Mouse (Mus musculus) midbrain, embryonic 12.5 days (tissue): ENCODE data around the gene Sfmbt1. TPM values are rescaled to one million over a fixed set of nuclear protein-coding genes. Genes with fewer than 3 reads are reported as not detected.

Experiments used
- ATAC-seq: fragments of 200-750 bp; cut with Nextera tagmentation; 2 replicates; pipeline ENCODE4 v1.8.0; 2017; ENCODE audit warnings: low read depth, moderate TSS enrichment, moderate library complexity; ENCODE audit not compliant: low FRiP score
- H3K27ac ChIP-seq: fragments of 300-500 bp; sonication (generic); replicated peaks from 2 replicates; pipeline ENCODE4 v1.5.1; 2016; ENCODE audit warnings: mild to moderate bottlenecking
- H3K27me3 ChIP-seq: fragments of 300-500 bp; sonication (generic); 2 replicates; pipeline ENCODE4 v1.6.1; 2016; ENCODE audit warnings: mild to moderate bottlenecking
- H3K36me3 ChIP-seq: fragments of 300-500 bp; sonication (generic); 2 replicates; pipeline ENCODE4 v1.6.1; 2016
- H3K4me1 ChIP-seq: fragments of 300-500 bp; sonication (generic); 2 replicates; pipeline ENCODE4 v1.6.1; 2016
- H3K4me2 ChIP-seq: fragments of 300-500 bp; sonication (generic); replicated peaks from 2 replicates; pipeline ENCODE4 v1.6.1; 2016; ENCODE audit warnings: mild to moderate bottlenecking, moderate library complexity
- H3K4me3 ChIP-seq: fragments of 300-500 bp; sonication (generic); 2 replicates; pipeline ENCODE4 v1.5.1; 2016; ENCODE audit warnings: mild to moderate bottlenecking
- H3K9ac ChIP-seq: fragments of 300-500 bp; sonication (generic); replicated peaks from 2 replicates; pipeline ENCODE4 v1.6.1; 2016; ENCODE audit warnings: mild to moderate bottlenecking, moderate library complexity
- H3K9me3 ChIP-seq: fragments of 300-500 bp; sonication (generic); 2 replicates; pipeline ENCODE4 v1.6.1; 2016; ENCODE audit warnings: mild to moderate bottlenecking
- WGBS: fragments of 180-500 bp; shearing (Covaris S2); methylation state at CpG from one replicate; pipeline ENCODE4 v1.1.7; 2016; 5-methylcytosine and 5-hydroxymethylcytosine counted together
- polyA plus RNA-seq: library from polyadenylated mRNA; unstranded; fragments of >200 nt; fragmentation: Nextera tagmentation; extraction: Ambion mirVana; gene quantifications from 2 replicates; pipeline ENCODE4 v1.2.1, GENCODE M21; 2016

Sfmbt1 gene
- 21.5 and 24.0 TPM in 2 replicates for polyA plus RNA-seq

- H3K4me2 ChIP-seq: peak within 1 kb of the TSS; percentile 76
- peak within 1 kb of the TSS; percentile 95 for H3K27ac ChIP-seq
- peaks cover 13% of the 10 kb centered on the region for H3K27me3 ChIP-seq
- peak within 1 kb of the TSS; percentile 91 for H3K9ac ChIP-seq
- peak; percentile 78 for ATAC-seq
- H3K4me1 ChIP-seq: peaks cover 12% of the 10 kb centered on the region
- no peaks in the 10 kb centered on the region for H3K9me3 ChIP-seq
- 2% methylated on average over 70 of the region's 87 CpGs for WGBS
- H3K4me3 ChIP-seq: peak within 1 kb of the TSS; percentile 95
- H3K36me3 ChIP-seq: no peaks in the 10 kb centered on the region
Observed at GRCm38 (mm10) chr14:30714799-30715617, at the start of gene Sfmbt1. Gene Sfmbt1, plus strand, starts transcription at chr14:30714849.

GRCm38 (mm10) chr14:30666061-30666460, 48.6 kb upstream of the Sfmbt1 start:
- H3K4me1 ChIP-seq: no peaks in the 10 kb centered on the region
- H3K9me3 ChIP-seq: no peaks in the 10 kb centered on the region
- no peak overlapping the region for H3K4me2 ChIP-seq
- H3K36me3 ChIP-seq: peaks cover 61% of the 10 kb centered on the region
- 92% methylated on average over 3 of the region's 3 CpGs for WGBS
- H3K9ac ChIP-seq: no peak overlapping the region
- no peak for ATAC-seq
- no peak overlapping the region for H3K4me3 ChIP-seq
- H3K27me3 ChIP-seq: no peaks in the 10 kb centered on the region
- no peak overlapping the region for H3K27ac ChIP-seq

GRCm38 (mm10) chr14:30666604-30667003, 48.0 kb upstream of the Sfmbt1 start:
- H3K27ac ChIP-seq: no peak overlapping the region
- WGBS: 91% methylated on average over 4 of the region's 4 CpGs
- H3K9me3 ChIP-seq: no peaks in the 10 kb centered on the region
- ATAC-seq: no peak
- H3K27me3 ChIP-seq: no peaks in the 10 kb centered on the region
- H3K4me3 ChIP-seq: no peak overlapping the region
- no peak overlapping the region for H3K4me2 ChIP-seq
- H3K36me3 ChIP-seq: peaks cover 56% of the 10 kb centered on the region
- H3K4me1 ChIP-seq: no peaks in the 10 kb centered on the region
- H3K9ac ChIP-seq: no peak overlapping the region

- Histone ChIP-seq H3K9ac (no peak overlapping the region), H3K4me2 (no peak overlapping the region), H3K27me3 (no peaks in the 10 kb centered on the region), H3K4me1 (no peaks in the 10 kb centered on the region), H3K9me3 (no peaks in the 10 kb centered on the region), H3K27ac (no peak overlapping the region), H3K36me3 (peaks cover 46% of the 10 kb centered on the region), H3K4me3 (no peak overlapping the region)
- 93% methylated on average over 6 of the region's 6 CpGs for WGBS
- ATAC-seq: no peak
Observed at GRCm38 (mm10) chr14:30670161-30670560, 44.5 kb upstream of the Sfmbt1 start.

GRCm38 (mm10) chr14:30671095-30671985, 43.3 kb upstream of the Sfmbt1 start:
- H3K4me3 ChIP-seq: no peak overlapping the region
- 80% methylated on average over 15 of the region's 15 CpGs for WGBS
- no peaks in the 10 kb centered on the region for H3K4me1 ChIP-seq
- H3K9ac ChIP-seq: no peak overlapping the region; the same call in 1 of the 2 replicates
- H3K27ac ChIP-seq: no peak overlapping the region
- H3K36me3 ChIP-seq: peaks cover 43% of the 10 kb centered on the region
- no peaks in the 10 kb centered on the region for H3K27me3 ChIP-seq
- H3K9me3 ChIP-seq: no peaks in the 10 kb centered on the region
- peak; percentile 16; the same call in 1 of the 2 replicates for ATAC-seq
- H3K4me2 ChIP-seq: no peak overlapping the region

GRCm38 (mm10) chr14:30671986-30672312, 42.7 kb upstream of the Sfmbt1 start:
- Histone ChIP-seq H3K4me3 (no peak overlapping the region), H3K9me3 (no peaks in the 10 kb centered on the region), H3K27me3 (no peaks in the 10 kb centered on the region), H3K4me1 (no peaks in the 10 kb centered on the region), H3K9ac (no peak overlapping the region), H3K4me2 (no peak overlapping the region), H3K27ac (no peak overlapping the region), H3K36me3 (peaks cover 42% of the 10 kb centered on the region)
- WGBS: 19% methylated on average over 3 of the region's 3 CpGs
- ATAC-seq: peak; percentile 71

GRCm38 (mm10) chr14:30674947-30675346, 39.7 kb upstream of the Sfmbt1 start:
- no peak for ATAC-seq
- 59% methylated on average over 6 of the region's 6 CpGs for WGBS
- H3K4me3 ChIP-seq: no peak overlapping the region
- H3K9me3 ChIP-seq: no peaks in the 10 kb centered on the region
- peaks cover 46% of the 10 kb centered on the region for H3K36me3 ChIP-seq
- H3K9ac ChIP-seq: no peak overlapping the region
- no peaks in the 10 kb centered on the region for H3K27me3 ChIP-seq
- H3K27ac ChIP-seq: no peak overlapping the region
- H3K4me1 ChIP-seq: no peaks in the 10 kb centered on the region
- no peak overlapping the region for H3K4me2 ChIP-seq

- no peaks in the 10 kb centered on the region for H3K27me3 ChIP-seq
- peaks cover 55% of the 10 kb centered on the region for H3K36me3 ChIP-seq
Observed at GRCm38 (mm10) chr14:30682131-30682530, 32.5 kb upstream of the Sfmbt1 start.

GRCm38 (mm10) chr14:30690685-30691084, 24.0 kb upstream of the Sfmbt1 start:
- no peak for ATAC-seq

More at GRCm38 (mm10) chr14:30682131-30682530, 32.5 kb upstream of the Sfmbt1 start:
- H3K4me2 ChIP-seq: no peak overlapping the region
- H3K27ac ChIP-seq: no peak overlapping the region
- no peaks in the 10 kb centered on the region for H3K4me1 ChIP-seq
- no peak for ATAC-seq
- no peaks in the 10 kb centered on the region for H3K9me3 ChIP-seq
- H3K9ac ChIP-seq: no peak overlapping the region
- H3K4me3 ChIP-seq: no peak overlapping the region
- WGBS: 91% methylated on average over 3 of the region's 3 CpGs

GRCm38 (mm10) chr14:30692439-30692838, 22.2 kb upstream of the Sfmbt1 start:
- no peak overlapping the region for H3K27ac ChIP-seq
- ATAC-seq: no peak
- H3K27me3 ChIP-seq: no peaks in the 10 kb centered on the region
- H3K36me3 ChIP-seq: peaks cover 13% of the 10 kb centered on the region
- no peak overlapping the region for H3K4me3 ChIP-seq
- peaks cover under 1% of the 10 kb centered on the region; the same call in 1 of the 2 replicates for H3K4me1 ChIP-seq
- H3K9ac ChIP-seq: no peak overlapping the region
- WGBS: 90% methylated on average over 6 of the region's 6 CpGs
- H3K4me2 ChIP-seq: no peak overlapping the region
- H3K9me3 ChIP-seq: no peaks in the 10 kb centered on the region

More at GRCm38 (mm10) chr14:30690685-30691084, 24.0 kb upstream of the Sfmbt1 start:
- 92% methylated on average over 3 of the region's 3 CpGs for WGBS
- no peaks in the 10 kb centered on the region for H3K9me3 ChIP-seq
- H3K27me3 ChIP-seq: no peaks in the 10 kb centered on the region
- H3K4me1 ChIP-seq: no peaks in the 10 kb centered on the region
- H3K27ac ChIP-seq: no peak overlapping the region
- H3K9ac ChIP-seq: no peak overlapping the region
- H3K36me3 ChIP-seq: peaks cover 13% of the 10 kb centered on the region
- no peak overlapping the region for H3K4me2 ChIP-seq
- no peak overlapping the region for H3K4me3 ChIP-seq

GRCm38 (mm10) chr14:30694786-30695185, 19.9 kb upstream of the Sfmbt1 start:
- Histone ChIP-seq H3K9me3 (no peaks in the 10 kb centered on the region), H3K9ac (no peak overlapping the region), H3K27me3 (no peaks in the 10 kb centered on the region), H3K4me1 (peaks cover 8% of the 10 kb centered on the region; the same call in 1 of the 2 replicates), H3K4me3 (no peak overlapping the region), H3K4me2 (no peak overlapping the region), H3K27ac (no peak overlapping the region), H3K36me3 (peaks cover 11% of the 10 kb centered on the region)
- ATAC-seq: no peak
- 87% methylated on average over 2 of the region's 2 CpGs for WGBS

- Histone ChIP-seq H3K4me1 (peaks cover 8% of the 10 kb centered on the region; the same call in 1 of the 2 replicates), H3K27ac (no peak overlapping the region), H3K4me3 (no peak overlapping the region), H3K9me3 (no peaks in the 10 kb centered on the region), H3K9ac (no peak overlapping the region), H3K27me3 (no peaks in the 10 kb centered on the region), H3K4me2 (no peak overlapping the region), H3K36me3 (0 out of 2 replicates have a peak, but pooled peaks cover 3% of the 10 kb centered on the region)
- 82% methylated on average over 4 of the region's 4 CpGs for WGBS
- no peak for ATAC-seq
Observed at GRCm38 (mm10) chr14:30695609-30696008, 19.0 kb upstream of the Sfmbt1 start.
